Mouse (Mus musculus) inflammation-experienced regulatory T-cells, adult 6 months (primary cell): ENCODE data around the gene Zxdc. TPM values are rescaled to one million over a fixed set of nuclear protein-coding genes. Genes with fewer than 3 reads are reported as not detected.

Experiments used
- polyA plus RNA-seq, 3 experiments: library from polyadenylated mRNA; unstranded; fragments of 100-300 nt; shearing (Covaris generic); gene quantifications; one replicate each; pipeline ENCODE4 v1.2.1; 2017

The Zxdc gene
- polyA plus RNA-seq, 3 experiments from 2014 or later: 4.5 to 9.6 (median 7.7) TPM

Other genes with a start within 250 kb of the Zxdc start
- not detected for gene Vmn1r51, start 246.9 kb upstream of the Zxdc start, polyA plus RNA-seq
- not detected for gene Vmn1r52, start 194.7 kb upstream of the Zxdc start, polyA plus RNA-seq
- gene V1ra8, start 166.7 kb upstream of the Zxdc start, polyA plus RNA-seq: not detected
- gene Vmn1r53, start 145.1 kb upstream of the Zxdc start, polyA plus RNA-seq: not detected
- not detected for gene Vmn1r54, start 123.2 kb upstream of the Zxdc start, polyA plus RNA-seq
- gene BC048671, start 68.3 kb upstream of the Zxdc start, polyA plus RNA-seq: not detected
- not detected for gene Chst13, start 44.3 kb upstream of the Zxdc start, polyA plus RNA-seq
- gene Uroc1, start 36.2 kb upstream of the Zxdc start, polyA plus RNA-seq: not detected
- gene Cfap100, start 59.3 kb downstream of the Zxdc start, polyA plus RNA-seq: under 1 TPM in 1 of 3 experiments, not detected in 2; 0.36 TPM
- gene Klf15, start 93.1 kb downstream of the Zxdc start, polyA plus RNA-seq: not detected
- gene Aldh1l1, start 116.9 kb downstream of the Zxdc start, polyA plus RNA-seq: under 1 TPM in 2 of 3 experiments, not detected in 1; 0.34 to 0.77 TPM
- gene Slc41a3, start 235.2 kb downstream of the Zxdc start, polyA plus RNA-seq: 1 to 10 TPM; 2.8 to 5.6 (median 3.1) TPM